Mouse (Mus musculus): ENCODE data around the gene Tmprss7.

Tmprss7 gene

DNA sequence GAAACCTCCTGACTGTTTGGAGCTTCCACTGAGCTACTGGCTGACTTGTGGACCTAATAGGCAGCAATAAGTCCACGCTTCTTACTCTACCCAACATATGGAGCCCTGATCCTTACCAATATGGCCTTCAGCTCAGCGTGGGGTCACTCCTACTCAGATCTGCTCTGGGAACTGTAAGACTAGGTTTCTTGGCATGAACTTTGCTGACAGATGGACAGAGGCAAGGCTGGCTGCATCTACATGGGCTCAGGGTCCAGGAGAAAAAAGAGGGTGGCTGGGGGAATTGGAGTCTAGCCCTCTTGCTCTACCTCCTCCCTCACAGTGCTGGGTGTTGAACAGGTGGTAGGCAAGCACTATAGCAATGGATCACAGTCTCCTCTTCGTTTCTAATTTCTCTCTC, 6.6 kb downstream of the Tmprss7 start:
- DNase-seq (ENCODE audit: low spot score in 2 of 2): peak in 1 of 2 experiments; percentile 37

GRCm38 (mm10) chr16:45685295-45685694, 8.2 kb downstream of the Tmprss7 start:
- DNase-seq (ENCODE audit: low spot score in 2 of 2): no peak

GRCm38 (mm10) chr16:45684815-45685214, 8.6 kb downstream of the Tmprss7 start:
- peak; percentile 64 to 85 for DNase-seq (ENCODE audit: low spot score in 2 of 2)

DNA sequence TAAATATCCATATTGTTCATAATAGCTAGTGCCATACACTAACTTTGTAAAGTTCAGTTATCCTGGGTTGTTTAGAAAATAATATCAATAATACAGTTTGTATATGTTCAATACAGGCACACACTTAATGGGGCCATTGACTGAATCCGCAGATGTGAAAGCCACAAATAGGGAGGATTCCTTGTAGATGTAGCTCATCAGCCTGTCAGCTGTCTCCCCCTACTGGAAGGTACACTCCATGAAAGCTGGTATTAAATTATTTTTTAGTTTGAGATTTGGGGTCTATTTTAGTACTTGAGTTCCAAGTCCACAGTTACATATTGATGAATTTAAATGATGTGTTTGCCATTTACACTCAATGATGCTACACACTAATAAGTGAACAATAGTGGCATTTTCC, 17.0 kb downstream of the Tmprss7 start:
- no peak for DNase-seq (ENCODE audit: low spot score in 2 of 2)

DNA sequence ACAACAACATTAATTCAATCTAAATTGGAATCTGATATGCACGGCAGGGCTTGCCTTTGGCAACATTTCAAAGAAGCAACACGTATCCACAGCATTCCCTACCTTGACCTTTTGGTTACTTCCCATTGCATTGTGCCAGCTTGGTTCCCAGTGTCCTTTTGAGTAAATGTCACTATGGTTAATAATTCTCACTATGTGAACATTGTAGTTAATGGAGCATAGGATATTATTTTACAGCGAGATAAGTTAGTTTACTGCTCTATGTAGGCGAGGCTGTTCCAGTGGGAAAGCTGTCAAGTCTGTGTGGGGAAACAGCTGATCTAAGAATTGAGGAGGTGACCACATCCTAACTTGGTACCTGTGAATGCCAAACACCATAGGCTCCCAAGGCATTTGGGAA, 23.5 kb downstream of the Tmprss7 start:
- no peak for DNase-seq (ENCODE audit: low spot score in 2 of 2)

GRCm38 (mm10) chr16:45668178-45668577, 25.3 kb downstream of the Tmprss7 start:
- DNase-seq (ENCODE audit: low spot score in 2 of 2): no peak

DNA sequence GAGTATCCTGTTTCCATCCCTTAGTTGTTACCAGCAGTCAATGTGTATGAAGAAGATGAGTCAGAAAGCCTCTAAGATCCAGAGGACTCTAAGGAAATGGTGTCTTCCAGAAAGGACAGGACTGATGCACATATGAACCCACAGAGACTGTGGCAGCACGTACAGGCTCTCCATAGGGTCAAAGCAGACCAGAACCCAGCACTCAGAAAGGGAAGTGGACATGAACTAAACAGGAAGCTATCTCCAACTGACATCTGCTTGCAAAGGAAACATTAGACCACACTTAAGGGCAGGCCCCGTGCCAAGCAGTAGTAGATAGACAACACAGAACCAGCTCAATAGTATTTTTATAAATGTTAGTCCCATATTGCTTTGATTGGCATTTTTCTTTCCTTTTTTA, 27.3 kb downstream of the Tmprss7 start:
- DNase-seq (ENCODE audit: low spot score in 2 of 2): no peak

DNA sequence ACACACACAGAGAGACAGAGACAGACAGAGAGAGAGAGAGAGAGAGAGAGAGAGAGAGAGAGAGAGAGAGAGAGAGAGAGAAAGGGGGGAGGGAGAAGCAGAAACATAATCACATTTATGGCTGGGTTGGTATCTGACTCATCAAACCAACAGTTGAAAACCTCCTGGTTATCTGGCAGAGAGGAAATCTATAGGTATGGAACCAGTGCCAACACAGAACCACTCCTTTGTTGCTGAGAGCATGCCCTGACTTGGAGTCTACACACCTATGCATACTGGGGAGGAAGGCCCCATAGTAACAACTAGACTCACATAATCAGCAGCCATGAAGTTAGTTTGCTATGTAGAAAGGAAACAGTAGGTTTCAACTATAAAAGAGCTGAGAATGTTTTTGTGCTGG, 31.1 kb downstream of the Tmprss7 start:
- no peak for DNase-seq (ENCODE audit: low spot score in 2 of 2)

DNA sequence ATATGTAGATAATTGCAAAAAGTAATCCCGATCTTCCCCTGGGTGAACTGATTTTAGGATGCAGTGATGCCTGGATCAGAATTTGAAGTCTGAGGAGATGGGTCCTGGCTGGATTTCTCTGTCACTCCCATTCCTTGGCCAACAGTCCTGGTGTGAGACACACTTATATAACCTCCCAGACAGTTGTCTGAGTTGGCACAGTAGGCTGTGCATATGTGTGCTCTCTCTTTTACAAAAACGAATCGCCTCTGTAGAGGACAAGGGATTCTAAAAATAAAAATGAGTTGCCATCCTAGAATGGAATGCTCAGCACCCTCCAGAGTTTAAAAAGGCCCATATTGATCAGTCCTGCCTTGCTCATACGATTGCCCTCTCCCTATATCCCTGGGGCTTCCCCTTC, 33.9 kb downstream of the Tmprss7 start:
- no peak for DNase-seq (ENCODE audit: low spot score in 2 of 2)

GRCm38 (mm10) chr16:45658248-45658647, 35.2 kb downstream of the Tmprss7 start:
- no peak for DNase-seq (ENCODE audit: low spot score in 2 of 2)

GRCm38 (mm10) chr16:45657574-45658159, 35.8 kb downstream of the Tmprss7 start:
- DNase-seq (ENCODE audit: low spot score in 2 of 2): no peak

GRCm38 (mm10) chr16:45654465-45654864, 39.0 kb downstream of the Tmprss7 start:
- DNase-seq (ENCODE audit: low spot score in 2 of 2): no peak

DNA sequence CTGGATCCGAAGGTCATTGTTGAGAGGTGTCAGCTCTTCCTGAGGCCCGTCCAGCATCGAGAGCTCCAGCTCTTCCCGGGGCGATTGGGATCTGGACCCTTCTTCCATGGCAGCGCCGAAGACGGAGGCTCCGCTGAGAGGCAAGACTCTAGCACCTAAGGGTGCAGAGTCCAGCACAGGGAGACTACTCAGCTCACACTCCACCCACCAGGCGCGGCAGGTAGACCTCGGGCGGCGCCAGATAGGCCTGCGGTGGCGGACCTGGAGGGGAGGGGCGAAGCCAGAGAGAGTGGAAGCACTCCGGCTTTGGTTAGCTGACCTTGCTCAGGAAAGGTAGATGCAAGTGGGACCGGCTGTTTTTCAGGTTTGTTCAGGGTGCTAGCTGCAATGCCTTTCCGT, 39.5 kb downstream of the Tmprss7 start, which contains the start of gene BC016579:
BC016579 (minus strand) TSS at position 135 of the 399 bp plus-strand sequence.
- no peak for DNase-seq (ENCODE audit: low spot score in 2 of 2)

DNA sequence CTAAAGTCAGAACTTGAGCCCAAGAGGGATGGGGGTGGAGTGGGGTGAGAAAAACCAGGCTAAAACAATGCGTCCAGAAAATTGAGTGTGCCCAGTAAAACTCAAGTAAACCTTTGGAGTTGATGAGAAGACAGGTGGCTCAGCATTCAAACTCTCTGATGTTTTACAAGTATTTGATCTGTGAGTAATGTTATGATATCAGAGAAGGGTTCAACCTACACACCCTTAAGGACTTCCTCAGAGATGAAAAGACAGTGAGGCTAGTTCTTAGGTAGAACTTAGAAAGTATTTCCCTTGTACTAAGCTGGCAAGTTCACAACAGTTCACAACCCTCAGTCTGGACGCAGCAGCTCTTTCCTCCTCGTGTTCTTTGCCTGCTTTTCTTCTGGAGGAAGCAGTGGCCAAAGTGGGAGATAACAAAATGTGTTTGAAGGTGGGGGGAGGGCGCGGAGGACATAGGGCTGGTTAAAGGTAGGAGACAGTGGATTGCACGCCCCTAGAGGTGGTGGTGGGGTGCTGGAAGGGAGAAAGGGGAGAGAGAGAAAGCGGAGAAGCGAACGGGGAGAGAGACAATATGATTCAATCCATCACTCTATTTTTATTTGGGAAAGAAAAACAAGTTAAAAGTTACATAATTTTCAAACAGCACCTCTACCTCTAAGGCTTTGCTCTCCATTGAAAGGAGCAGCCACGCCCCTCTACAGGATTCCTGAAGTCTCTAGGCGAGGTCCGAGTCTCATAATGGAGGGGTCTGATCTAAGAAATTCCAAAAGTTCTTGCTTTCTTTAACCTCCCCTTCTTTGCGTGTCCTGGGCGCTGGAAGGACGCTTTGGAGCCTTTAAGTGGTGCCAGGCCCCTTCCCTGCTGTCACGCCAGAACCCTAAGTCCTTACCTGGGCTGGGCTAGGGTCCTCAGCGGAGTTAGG, 40.2 kb downstream of the Tmprss7 start:
- no peak for DNase-seq (ENCODE audit: low spot score in 2 of 2)

DNA sequence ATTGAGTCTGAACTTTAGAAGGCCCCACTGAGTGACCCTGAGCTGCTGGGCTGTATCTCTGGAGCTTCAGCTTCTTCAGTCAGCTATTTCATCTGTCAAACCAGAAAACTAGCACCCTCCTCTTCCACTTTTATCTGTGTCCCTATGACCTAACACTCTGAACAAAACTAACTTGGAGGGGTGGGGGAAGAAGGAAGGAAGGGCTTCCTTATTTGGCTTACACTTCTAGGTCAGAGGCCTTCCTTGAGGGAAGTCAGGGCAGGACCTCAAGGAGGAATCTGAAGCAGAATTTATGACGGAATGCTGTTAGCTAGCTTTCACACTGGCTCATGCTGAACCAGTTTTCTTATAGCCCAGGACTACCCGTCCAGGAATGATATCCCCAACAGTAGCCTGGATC, 42.0 kb downstream of the Tmprss7 start:
- DNase-seq (ENCODE audit: low spot score in 2 of 2): no peak

GRCm38 (mm10) chr16:45644380-45644779, 49.1 kb downstream of the Tmprss7 start:
- DNase-seq (ENCODE audit: low spot score in 2 of 2): no peak

- DNase-seq (ENCODE audit: low spot score in 2 of 2): no peak
These were observed 49.5 kb downstream of the Tmprss7 start for GRCm38 (mm10) chr16:45643944-45644343.

GRCm38 (mm10) chr16:45641301-45641700, 52.2 kb downstream of the Tmprss7 start:
- no peak for DNase-seq (ENCODE audit: low spot score in 2 of 2)

DNA sequence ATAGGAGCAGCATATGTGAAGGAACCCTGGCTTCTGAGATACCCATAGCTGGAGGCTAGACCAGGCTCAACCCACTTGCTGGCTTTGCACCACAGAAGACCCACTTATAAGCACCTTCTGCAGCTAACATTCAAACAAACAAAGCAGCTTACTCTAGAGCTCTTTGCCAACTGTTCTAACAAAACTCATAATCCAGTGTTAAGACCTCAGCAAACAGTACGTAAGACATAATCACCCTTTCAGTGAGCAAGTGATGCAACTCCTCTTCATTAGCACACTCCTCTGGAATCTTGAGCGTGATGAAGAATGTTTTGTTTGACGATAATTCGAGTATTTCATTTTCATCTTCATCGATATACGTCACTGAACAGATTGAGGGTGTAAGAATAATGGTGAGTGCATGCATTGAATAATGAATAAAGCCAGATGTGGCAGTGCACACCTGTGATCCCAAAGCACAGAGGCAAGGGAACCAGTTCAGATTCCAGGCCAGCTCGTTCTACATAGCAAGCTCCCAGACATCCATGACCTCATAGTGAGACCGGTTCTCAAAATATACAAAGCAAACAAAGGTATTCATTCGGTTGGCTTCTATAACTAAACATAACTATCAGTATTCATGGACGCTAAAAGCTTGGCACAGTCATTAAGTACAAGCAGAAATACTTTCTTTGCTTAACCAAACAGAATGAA, 53.2 kb downstream of the Tmprss7 start:
- DNase-seq (ENCODE audit: low spot score in 2 of 2): no peak

GRCm38 (mm10) chr16:45635826-45636225, 57.6 kb downstream of the Tmprss7 start:
- DNase-seq (ENCODE audit: low spot score in 2 of 2): no peak

DNA sequence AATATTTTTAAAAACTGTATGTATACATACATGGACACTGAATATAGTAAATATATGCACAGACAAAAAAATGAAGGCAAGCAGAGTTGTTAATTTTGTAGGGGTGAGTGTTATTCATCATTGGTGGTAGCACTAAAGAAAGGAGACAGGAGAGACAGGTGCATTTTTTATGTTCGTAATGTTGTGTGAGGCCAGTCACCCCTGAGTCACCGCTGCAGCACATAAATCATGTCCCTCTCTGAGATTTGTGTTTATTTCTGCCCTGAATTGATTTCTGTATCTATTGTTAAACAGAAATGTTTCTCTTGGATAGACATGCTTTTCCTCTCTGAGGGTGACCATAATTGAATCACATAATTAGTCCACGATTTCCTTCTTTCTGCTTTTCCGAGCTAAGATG, 61.0 kb downstream of the Tmprss7 start:
- DNase-seq (ENCODE audit: low spot score in 2 of 2): no peak

DNA sequence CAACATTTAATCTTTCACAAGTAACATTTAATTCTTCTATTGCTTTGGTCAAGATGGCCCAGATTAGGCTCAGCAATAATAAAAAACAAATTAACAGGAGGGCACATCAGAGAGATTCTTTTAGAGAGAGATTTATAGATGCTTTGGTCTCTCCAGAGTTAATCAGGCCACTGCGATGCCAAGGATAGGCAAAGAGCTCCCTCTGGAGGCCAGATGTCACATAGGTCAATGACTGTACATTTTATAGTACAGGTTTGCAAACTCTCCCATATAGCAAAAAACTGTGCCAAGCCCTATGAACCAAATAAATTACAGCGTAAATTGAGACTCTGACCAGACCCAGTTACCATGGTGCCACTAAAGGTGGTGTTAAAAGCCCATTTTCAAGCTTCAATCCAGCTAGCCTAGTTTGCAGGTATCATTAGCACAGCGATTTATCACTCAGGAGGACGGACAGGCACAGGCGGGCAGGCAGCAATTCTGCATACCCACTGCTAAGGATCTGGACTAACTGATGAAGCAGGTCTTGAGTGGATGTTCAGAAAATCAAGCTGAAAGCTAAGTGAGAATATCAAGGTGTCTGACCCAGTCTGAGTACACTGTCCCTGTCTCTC, 63.0 kb downstream of the Tmprss7 start:
- peak in 1 of 2 experiments; percentile 66 for DNase-seq (ENCODE audit: low spot score in 2 of 2)

Data from cerebellum, postnatal 4 days (tissue).